Mouse (Mus musculus) heart, embryonic 16.5 days (tissue): ENCODE measurements at regions not wholly inside any gene's neighbourhood (a gene's known extent, or its start where the extent isn't known, plus 50 kb on each side); places are given as distances from the start of the nearest gene placed in this dataset.

Experiments used
- ATAC-seq: fragments of 200-750 bp; cut with Nextera tagmentation; replicated peaks from 2 replicates; pipeline ENCODE4 v1.8.0; 2017; ENCODE audit warnings: moderate number of reproducible peaks; ENCODE audit not compliant: insufficient read depth, low FRiP score; ENCODE audit errors: extremely low read depth
- H3K27ac ChIP-seq: fragments of 300-500 bp; sonication (generic); 2 replicates; pipeline ENCODE4 v1.5.1; 2014; ENCODE audit warnings: mild to moderate bottlenecking, low read length, control low read depth, moderate library complexity
- H3K27me3 ChIP-seq: fragments of 300-500 bp; sonication (generic); 2 replicates; pipeline ENCODE4 v1.6.1; 2014; ENCODE audit warnings: low read length, mixed read lengths; ENCODE audit not compliant: control insufficient read depth, insufficient read depth
- H3K36me3 ChIP-seq: fragments of 300-500 bp; sonication (generic); 2 replicates; pipeline ENCODE4 v1.6.1; 2014; ENCODE audit not compliant: control insufficient read depth, insufficient read depth
- H3K4me1 ChIP-seq: fragments of 300-500 bp; sonication (generic); 2 replicates; pipeline ENCODE4 v1.6.1; 2014; ENCODE audit warnings: low read length, mixed read lengths; ENCODE audit not compliant: control insufficient read depth, insufficient read depth
- H3K4me2 ChIP-seq: fragments of 300-500 bp; sonication (generic); 2 replicates; pipeline ENCODE4 v1.6.1; 2014; ENCODE audit warnings: low read depth, mild to moderate bottlenecking, control low read depth, low read length
- H3K4me3 ChIP-seq: fragments of 300-500 bp; sonication (generic); 2 replicates; pipeline ENCODE4 v1.5.1; 2014; ENCODE audit warnings: mild to moderate bottlenecking, control low read depth, low read length
- H3K9ac ChIP-seq: fragments of 300-500 bp; sonication (generic); 2 replicates; pipeline ENCODE4 v1.6.1; 2014; ENCODE audit warnings: low read length, control low read depth
- H3K9me3 ChIP-seq: fragments of 300-500 bp; sonication (generic); replicated peaks from 2 replicates; pipeline ENCODE4 v1.6.1; 2016; ENCODE audit warnings: low read length; ENCODE audit not compliant: control insufficient read depth
- WGBS: fragments of 180-500 bp; shearing (Covaris S2); extraction: QIAGEN DNeasy Blood & Tissue Kit; methylation state at CpG from one replicate; pipeline ENCODE4 v1.1.7; 2014; 5-methylcytosine and 5-hydroxymethylcytosine counted together

DNA sequence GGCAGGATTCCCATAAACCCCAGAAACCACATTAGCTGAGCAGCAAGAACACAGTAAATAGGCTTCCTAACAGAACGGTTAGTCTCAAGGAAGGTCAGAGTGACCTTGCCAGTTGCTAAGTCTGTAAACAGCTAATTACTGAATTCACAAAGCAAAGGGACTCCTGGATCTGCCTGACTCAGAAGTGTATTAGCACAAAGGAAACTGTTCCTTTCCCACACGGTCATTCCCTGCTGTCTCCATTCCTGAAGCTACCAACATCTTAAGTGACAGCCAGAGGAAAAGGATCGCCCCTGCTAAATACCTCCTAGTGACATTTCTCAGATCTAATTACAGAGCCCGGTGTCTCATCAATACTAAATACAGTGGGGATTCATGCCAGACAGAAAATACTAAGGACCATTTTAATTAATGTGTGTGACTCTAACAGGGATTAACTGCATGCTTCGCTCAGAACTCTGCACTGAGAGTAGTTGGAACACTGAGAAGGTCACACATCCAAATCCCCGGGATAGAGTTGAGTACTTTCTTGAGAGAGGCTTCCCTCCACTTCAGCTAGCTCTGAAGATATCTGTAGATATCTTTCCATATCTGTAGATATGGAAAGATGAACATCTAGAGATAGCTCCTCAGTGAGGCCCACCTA, 663.3 kb downstream of the Fgf12 start:
- H3K4me1 ChIP-seq, result no peaks in the 10 kb centered on the region
- H3K4me3 ChIP-seq, result no peak overlapping the region
- no peak overlapping the region for H3K9ac ChIP-seq
- no peaks in the 10 kb centered on the region for H3K27me3 ChIP-seq
- ATAC-seq, result no peak
- H3K9me3 ChIP-seq, result no peaks in the 10 kb centered on the region
- H3K4me2 ChIP-seq, result no peak overlapping the region
- no peaks in the 10 kb centered on the region for H3K36me3 ChIP-seq
- WGBS, result 56% methylated on average over 6 of the region's 6 CpGs
- no peak overlapping the region for H3K27ac ChIP-seq

DNA sequence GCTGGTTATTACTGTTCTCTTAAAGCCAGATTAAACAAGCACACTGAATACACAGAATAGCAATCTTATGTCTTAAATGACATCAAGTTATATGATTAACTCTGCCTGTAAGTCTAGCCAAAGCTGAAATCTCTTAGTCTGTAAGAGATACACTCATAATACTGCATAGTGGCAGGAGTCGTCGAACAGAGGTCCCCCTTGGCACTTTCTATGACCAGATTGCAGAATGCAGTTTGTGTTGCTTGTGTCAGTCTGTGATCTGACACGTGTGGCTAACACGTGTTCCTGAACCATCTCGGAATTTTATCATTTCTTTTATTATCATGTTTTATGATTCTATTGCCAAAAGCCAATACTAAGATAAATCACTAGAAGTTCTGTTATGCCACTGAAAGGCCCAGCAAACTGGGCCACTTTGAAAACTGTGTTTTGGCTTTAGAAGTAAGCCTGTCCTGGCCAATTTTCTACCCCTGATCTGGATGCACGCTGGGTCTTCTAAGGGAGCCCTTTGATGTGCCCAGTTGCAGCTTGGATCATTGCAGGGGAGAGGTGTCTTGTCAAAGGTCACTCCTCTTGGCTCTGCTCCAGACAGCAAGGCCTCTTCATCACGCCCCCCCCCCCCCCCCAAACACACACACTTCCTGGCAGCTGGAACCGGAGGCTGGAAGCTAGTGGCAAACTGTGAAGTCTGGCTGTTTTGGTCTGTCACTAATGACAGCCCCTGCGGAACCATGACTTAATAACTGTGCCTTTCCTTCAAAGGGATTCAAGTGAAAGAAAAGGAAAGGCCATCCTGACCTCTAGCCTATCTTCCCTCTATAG, 648.4 kb downstream of the Fgf12 start:
- ATAC-seq, result no peak
- 40% methylated on average over 9 of the region's 9 CpGs for WGBS

GRCm38 (mm10) chr16:28105085-28105484, 647.8 kb downstream of the Fgf12 start:
- H3K9me3 ChIP-seq, result no peaks in the 10 kb centered on the region
- no peak overlapping the region for H3K27ac ChIP-seq
- 59% methylated on average over 7 of the region's 7 CpGs for WGBS
- H3K4me1 ChIP-seq, result no peaks in the 10 kb centered on the region; the same call in 1 of the 2 replicates
- H3K36me3 ChIP-seq, result no peaks in the 10 kb centered on the region
- H3K9ac ChIP-seq, result no peak overlapping the region
- no peak overlapping the region for H3K4me3 ChIP-seq
- ATAC-seq, result no peak
- no peaks in the 10 kb centered on the region for H3K27me3 ChIP-seq
- no peak overlapping the region for H3K4me2 ChIP-seq

More for the DNA sequence above, 648.4 kb downstream of the Fgf12 start:
- Histone ChIP-seq H3K36me3 (no peaks in the 10 kb centered on the region), H3K4me3 (no peak overlapping the region), H3K9ac (no peak overlapping the region), H3K27me3 (no peaks in the 10 kb centered on the region), H3K9me3 (no peaks in the 10 kb centered on the region), H3K4me2 (no peak overlapping the region), H3K4me1 (no peaks in the 10 kb centered on the region; the same call in 1 of the 2 replicates), H3K27ac (no peak overlapping the region)

DNA sequence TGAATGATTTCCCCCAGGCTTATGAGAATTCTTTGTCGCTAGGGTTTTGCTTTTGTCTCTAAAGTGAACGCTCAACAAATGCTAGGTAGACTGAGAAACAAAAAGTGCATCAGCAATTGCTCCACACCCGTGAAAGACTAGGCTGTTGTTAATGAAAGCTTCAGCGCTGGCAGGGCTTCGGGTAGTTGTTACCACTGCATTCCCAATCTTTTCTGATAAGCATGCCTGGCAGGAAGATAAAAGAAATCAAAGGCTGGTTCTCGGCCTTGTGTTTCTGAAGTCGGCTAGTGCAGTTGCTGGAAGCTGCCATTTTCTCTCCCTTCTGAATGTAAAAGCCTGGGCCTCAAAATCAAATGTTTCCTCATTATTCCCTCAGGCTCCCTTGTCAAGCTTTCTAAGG, 647.0 kb downstream of the Fgf12 start:
- Histone ChIP-seq H3K27ac (no peak overlapping the region), H3K9ac (no peak overlapping the region), H3K4me3 (no peak overlapping the region), H3K27me3 (no peaks in the 10 kb centered on the region), H3K9me3 (no peaks in the 10 kb centered on the region), H3K4me1 (no peaks in the 10 kb centered on the region; the same call in 1 of the 2 replicates), H3K4me2 (no peak overlapping the region), H3K36me3 (no peaks in the 10 kb centered on the region)
- ATAC-seq, result no peak
- 26% methylated on average over 7 of the region's 7 CpGs for WGBS

GRCm38 (mm10) chr16:28109771-28110170, 643.1 kb downstream of the Fgf12 start:
- Histone ChIP-seq H3K36me3 (no peaks in the 10 kb centered on the region), H3K9ac (no peak overlapping the region), H3K4me2 (no peak overlapping the region), H3K4me1 (no peaks in the 10 kb centered on the region; the same call in 1 of the 2 replicates), H3K9me3 (peaks cover 3% of the 10 kb centered on the region; the same call in 1 of the 2 replicates), H3K27ac (no peak overlapping the region), H3K4me3 (no peak overlapping the region), H3K27me3 (no peaks in the 10 kb centered on the region)
- ATAC-seq, result no peak
- 79% methylated on average over 1 of the region's 1 CpGs for WGBS
